Mouse (Mus musculus) ES-E14 (cell line): ENCODE results near the gene Zic2.

Source experiments
- HCFC1 ChIP-seq: IDR thresholded peaks from 2 replicates; pipeline ENCODE4 v1.6.1; 2012; ENCODE audit warnings: low read length, inconsistent platforms, borderline replicate concordance; ENCODE audit not compliant: insufficient read depth
- ZNF384 ChIP-seq: IDR thresholded peaks from 2 replicates; pipeline ENCODE4 v1.6.1; 2012; ENCODE audit warnings: low read depth, low read length, inconsistent platforms

- no peak for TF ChIP-seq HCFC1
- no peak for TF ChIP-seq ZNF384
Observed at GRCm38 (mm10) chr14:122468971-122469755, 6.1 kb upstream of the Zic2 start.
